Mouse (Mus musculus) mature B cell (primary cell): ENCODE data around the gene Mtx1.

Experiments used
- in situ Hi-C: fragments of 300-500 bp; cut with MboI; formaldehyde crosslinking; loops from 2 replicates; pipeline ENCODE4 v1.14.3; 2019

The Mtx1 gene

DNA sequence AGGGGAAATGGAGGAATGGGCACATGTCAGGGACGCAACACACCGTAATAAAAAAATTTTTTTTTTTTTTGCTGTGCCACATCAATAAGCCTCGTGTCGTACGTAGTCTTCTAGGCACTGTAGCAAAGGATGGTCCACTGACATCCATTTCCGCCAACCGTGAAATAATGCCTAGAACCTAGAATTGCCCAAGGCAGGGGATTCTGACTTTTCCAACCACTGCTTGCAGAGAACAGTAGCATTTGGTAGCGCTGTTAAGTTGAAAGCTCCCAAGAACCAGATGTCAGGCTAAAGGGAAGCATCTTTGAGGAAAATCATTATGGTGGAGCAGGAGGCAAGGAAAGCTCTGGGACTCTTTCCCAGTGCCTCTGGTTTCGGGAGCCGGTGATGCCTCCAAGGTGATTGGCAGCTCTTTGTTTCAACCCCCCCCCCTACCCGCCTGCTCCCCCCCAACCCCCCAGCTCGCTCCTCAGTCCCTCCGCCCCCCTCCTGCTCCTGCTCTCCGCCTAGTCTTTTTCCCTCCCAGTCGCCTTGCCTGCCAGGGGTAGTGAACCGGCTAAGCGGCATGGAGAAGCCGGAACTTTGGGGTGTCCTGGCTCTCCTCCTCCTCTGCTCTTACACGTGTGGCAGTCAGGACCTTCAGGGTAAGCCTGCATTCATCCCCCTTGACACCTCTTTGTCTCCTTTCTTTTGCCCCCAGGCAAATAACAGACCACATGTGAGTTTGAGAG, 12.0 kb downstream of the Mtx1 start, which contains the start of gene Thbs3:
TSS of gene Thbs3 (plus strand) at position 500 of the 731 bp plus-strand sequence.
- in situ Hi-C loops = no loop called here

DNA sequence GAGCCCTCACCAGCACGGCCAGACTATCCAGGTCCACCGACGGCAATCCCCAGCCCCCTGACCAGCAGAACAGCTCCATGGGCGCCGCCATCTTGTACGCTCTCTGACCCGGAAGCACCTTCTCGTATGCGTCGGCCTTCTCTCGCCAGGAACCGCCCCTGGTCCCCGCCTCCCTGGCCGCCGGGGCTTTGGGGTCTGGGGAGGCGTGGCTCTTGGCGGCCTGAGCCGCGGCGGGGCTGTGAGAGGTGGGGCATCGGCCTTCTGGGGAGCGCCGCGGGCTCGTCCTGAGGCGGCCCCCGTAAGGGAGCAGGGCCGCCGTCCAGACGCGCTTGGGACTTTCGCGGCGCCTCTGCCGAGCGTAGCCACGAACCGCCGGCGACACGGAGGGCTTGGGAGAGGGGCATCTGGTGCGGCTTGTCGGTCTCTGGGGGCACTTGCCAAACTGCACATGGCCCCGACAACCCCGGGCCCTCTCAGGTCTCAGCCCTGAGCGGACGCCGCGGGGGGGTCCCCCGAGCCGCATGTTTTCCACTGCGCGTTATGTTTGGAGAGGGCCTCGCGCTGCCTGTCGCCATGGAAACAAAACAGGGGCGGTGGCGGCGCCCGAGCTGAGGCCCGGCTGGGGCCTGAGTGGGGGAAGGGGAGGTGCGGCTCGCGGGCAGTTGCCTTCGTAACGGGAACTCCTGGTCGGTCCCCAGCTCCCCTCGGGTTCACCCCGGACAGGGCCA, 12.9 kb downstream of the Mtx1 start:
- in situ Hi-C loops = no loop called here

DNA sequence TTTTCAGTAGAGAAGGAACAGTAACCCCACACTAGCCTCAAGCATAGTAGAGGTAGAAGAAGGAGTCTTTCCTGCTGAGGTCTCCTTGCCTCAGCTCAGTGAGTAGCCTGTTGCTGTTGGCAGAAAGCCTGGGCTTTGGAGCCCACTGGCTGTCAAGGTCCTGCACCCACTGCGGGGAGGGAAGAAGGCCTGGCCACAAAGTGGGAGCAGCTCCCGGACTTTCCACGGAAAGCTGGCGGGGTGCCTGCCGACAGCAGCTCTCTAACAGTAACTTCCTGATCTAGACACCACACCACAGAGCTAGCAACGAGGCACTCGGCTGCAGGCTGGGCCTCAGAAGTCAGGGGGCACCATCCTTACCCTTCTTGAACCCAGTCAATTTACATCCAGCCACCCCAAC, 16.2 kb downstream of the Mtx1 start:
- in situ Hi-C loops = no loop called here

DNA sequence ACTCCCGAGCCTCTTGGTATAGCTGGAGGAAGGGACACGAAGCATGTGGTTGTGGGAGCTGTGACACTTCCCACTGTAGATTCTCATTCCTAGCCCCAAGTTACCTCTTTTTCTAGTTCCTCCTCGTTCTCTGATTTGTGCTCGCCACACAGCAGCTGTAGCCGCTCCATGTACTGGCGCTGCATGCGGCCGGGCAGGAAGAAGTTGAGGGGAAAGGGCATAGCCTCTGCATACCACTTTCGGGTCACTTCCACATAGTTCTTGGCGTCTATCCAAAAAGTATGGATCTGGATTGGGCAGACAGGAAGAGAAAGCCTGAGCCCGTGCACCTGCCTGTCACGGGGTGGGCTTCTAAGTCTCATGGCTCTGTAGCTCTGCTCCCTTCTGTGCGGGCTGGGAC, 16.7 kb downstream of the Mtx1 start:
- in situ Hi-C loops = no loop called here

DNA sequence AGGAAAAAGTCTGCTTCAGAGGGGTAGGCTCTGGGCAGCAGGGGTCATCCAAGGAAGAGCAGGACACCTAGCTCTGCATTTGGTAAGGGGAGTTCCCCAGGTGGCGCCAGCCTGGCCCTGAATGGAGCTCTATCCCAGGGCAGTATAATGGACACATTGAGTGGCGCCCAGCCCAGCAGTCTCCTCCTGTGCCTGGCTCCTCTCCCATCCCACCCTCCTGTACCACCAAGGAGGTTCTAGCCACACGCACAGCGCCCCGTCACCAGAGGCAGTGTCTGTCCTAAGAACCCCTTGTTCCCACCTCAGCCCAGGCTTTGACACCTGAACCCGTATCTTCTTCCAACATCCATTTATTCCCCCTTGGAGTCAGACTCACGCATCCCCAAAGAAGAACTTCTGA, 17.2 kb downstream of the Mtx1 start:
- in situ Hi-C loops = no loop called here

DNA sequence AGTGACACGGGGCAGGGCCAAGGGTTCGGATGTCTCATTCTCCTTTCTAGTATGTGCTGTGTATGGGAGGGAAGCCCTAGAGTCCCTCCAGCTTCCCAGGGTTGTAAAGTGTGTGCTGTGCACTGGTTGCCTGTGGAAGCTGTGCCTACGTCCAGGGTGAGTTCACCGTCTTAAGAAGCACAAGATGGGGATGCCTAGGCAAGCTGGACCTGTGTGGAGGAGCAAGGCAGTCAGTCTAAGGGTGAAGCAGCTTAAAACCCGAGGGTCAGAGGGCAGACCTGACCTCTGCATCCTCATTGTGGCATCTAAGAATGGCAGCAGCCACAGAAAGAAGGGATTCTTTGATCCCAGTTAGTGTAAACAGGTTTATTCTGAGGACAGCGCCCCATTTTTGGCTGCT, 18.2 kb downstream of the Mtx1 start:
- in situ Hi-C loops = no loop called here

DNA sequence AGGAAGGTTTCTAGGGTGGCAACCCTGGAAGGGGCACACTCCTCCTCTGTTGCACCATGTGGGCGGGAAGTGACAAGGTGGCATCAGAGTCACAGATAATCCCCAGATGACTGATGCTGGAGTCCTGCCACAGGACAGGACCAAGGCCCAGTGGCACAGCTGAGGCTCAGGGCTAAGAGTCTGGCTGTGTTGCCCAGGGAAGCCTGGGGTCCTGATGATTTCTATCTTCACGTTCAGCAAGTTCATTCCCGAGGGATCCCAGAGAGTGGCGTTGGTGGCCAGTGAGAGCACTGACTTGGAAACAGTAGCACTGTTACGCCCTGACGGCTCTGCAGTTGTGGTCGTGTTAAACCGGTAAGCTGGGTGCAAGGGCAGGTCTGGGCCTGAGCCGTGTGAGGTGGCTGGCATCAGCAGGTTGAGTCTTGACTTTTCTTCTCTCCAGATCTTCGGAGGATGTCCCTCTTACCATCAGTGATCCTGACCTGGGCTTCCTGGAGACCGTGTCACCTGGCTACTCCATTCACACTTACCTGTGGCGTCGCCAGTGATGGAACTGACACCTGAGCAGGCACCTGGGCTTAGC, 18.7 kb downstream of the Mtx1 start:
- in situ Hi-C loops = no loop called here

DNA sequence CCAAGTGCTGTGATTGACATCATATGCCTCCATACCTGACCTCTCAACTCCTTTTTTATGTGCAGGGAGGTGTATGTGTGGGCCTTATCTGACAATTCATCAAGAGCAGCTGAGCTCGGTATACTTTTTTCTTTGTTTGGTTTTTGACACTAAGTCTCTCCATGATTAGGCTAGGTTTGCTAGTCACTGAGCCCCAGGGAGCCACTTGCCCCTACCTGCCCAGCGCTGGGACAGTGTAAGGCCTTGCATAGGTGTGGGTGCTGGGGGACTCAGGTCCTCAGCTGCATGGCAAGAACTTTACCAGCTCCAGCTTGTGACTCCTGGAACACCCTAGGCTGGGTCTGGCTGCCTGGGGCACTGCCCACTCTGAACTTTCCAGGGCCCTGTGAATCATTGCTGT, 20.2 kb downstream of the Mtx1 start:
- in situ Hi-C loops = no loop called here

DNA sequence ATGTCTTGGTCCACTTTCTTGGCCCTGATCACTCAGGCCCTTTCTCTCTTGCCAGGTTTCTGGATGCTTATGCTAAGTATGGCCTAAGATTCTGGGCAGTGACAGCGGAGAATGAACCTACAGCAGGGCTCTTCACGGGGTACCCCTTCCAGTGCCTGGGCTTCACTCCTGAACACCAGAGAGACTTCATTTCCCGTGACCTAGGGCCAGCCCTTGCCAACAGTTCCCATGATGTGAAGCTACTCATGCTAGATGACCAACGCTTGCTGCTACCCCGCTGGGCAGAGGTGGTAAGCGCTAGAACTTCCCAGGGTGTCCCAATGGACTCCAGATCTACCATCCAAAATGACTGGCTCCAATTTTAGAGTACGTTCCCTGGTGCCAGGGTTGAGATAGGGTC, 20.8 kb downstream of the Mtx1 start:
- in situ Hi-C loops = no loop called here

DNA sequence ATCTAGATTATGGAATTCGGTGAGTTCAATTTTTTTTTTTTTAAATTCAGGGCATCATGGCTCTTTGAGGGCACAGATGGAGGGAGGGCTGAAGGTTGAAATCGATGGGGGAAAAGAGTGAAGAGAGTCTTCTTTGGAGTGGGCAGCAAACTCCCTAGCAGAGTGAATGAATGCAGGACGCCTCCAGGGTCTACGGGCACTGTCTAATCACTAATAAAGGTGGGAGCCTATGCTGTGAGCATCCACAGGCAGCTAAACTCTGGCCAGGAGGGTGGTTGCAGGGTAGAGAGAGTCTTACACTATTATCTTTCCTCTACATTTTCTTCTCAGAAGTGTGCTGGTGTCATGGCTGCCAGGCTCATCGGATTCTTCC, 23.8 kb downstream of the Mtx1 start:
- in situ Hi-C loops = no loop called here

DNA sequence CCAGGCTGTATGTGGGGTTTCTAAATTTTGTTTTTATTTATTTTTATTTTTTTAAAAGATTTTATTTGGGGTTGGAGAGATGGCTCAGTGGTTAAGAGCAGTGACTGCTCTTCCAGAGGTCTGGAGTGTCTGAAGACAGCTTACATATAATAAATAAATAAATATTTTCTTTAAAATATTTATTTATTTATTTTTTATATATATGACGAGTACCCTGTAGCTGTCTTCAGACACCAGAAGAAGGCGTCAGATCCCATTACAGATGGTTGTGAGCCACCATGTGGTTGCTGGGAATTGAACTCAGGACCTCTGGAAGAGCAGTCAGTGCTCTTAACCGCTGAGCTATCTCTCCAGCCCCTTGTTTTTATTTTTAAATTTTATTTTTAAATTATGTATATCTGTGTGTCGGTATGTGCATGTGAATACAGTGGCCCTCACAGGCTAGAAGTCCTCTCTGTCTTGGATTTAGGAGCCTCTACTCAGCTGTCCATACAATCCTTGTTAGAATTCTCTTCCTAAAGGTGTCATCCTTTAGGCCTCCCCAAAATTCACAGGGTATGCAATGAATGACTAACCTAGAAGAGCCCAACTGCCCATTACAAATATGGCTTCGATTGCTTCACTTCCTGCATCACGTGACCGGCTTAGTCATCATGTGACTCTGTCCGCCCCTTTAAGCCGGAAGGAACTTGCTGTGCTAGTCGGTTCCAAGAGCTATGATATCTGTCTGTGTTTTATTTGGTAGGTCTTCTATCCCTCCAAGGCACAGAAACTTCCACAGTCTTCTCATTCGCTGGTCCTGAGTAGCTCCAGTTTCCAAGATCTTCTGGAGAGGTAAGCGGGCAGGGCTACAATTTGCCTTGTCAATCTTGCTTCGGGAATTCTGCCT, 24.4 kb downstream of the Mtx1 start, which contains the start of gene Gba:
TSS of gene Gba (plus strand) at position 676 of the 889 bp plus-strand sequence.
- in situ Hi-C loops = no loop called here

DNA sequence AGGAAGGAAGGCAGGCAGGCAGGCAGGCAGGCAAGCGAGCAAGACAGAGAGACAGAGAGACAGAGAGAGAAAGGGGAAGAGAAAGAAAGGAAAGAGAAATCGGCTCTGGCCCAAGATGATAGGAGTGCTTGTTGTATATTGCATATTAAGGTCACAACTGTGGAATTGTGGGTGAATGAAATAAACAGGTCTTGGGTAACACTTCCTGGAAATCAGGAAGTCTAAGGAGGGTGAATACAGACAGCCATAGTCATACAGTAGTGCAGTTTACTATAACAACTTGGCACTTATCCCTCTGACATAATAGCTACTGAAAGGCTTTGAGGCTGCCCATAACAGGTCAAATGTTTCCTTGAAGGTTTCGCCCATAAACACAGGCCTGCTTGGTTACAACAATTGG, 27.0 kb downstream of the Mtx1 start:
- in situ Hi-C loops = no loop called here

DNA sequence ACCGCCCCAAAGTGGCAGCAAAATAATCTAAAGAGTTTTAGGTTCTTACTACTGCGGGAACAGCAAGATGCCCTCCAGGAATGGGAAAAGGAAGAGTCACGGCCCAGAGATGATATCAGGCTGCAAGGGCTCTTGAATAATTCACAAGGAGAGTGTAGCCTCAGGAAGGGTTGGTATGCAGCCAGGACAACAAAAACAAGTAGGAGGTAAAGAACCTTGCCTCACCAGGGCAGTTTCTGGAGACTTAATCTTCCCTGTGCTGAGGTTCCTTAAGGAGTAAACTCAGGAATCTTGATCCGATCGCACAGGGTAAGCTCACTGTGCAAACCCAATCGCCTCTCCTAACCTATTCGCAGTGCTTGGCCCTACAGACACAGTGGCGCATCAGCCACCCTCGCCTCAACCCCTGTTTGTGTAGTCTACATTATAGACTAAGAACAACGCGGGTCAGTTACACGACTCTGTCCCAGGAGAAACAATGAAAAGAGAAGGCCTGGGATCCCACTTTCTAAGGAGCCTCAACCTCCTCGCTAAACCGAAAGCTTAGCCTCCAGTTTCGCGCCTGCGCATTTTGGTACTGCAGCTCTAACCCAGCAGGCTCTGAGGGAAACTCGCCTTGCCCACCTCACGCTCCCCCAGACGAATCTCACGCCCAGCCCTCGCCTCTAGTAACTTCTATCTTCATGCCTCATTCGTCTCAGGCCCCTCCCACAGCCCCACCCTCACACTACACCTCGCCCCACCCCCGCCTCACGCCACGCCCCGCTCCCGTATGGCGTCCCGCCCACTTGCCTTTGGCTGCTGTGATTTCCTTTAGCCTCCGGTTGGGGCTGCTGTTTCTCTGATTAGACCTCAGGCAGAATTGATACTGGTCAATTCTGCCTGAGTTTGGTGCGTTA, 30.7 kb downstream of the Mtx1 start:
- in situ Hi-C loops = no loop called here

DNA sequence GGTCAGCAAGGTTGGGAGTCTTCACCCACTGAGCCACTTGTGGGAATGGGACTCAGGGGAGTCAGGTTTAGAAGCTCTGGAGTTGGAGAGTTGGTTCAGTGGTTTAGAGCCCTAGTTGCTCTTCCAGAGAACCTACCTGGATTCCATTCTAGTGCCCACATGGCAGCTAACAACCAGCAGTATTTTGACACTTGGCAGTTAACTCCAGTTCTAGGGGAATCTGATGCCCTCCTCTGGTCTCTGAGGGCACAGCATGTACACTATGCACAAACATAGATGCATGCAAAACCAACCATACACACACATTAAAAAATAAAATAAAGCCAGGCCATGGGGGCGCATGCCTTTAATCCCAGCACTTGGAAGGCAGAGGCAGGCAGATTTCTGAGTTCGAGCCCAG, 33.0 kb downstream of the Mtx1 start:
- in situ Hi-C loops = no loop called here

DNA sequence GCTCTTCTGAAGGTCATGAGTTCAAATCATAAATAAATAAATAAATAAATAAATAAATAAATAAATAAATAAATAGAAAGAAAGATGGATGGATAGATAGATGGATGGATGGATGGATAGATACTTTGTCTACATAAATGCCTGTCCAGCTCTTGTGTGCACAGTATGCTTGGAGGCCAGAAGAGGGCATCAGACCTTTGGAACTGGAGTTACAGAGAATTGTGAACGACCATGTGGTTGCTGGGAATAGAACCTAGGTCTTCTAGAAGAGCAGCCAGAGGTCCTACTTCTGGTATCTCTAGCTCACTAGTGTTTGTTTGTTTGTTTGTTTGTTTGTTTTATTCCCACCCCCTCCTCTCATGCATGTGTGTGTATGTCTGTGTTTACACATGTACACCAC, 33.5 kb downstream of the Mtx1 start:
- in situ Hi-C loops = no loop called here

DNA sequence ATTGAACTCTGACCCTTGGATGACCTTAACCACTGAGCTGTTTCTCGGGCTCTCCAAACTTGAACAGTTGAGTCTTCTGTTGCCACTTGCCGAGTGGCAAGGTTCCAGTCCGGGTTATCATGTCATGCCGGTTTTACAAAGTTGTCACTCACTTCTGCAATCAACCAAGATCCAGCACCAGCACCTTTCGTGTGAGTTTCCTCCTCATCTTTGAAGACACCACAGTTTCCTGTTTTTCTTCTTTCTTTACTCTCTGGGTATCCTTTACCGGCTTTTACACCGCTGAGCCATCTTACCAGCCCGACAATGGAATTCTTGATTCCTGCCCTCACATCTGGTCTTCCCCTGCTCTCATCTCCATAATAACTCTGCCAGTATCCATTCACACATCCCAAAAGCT, 36.5 kb downstream of the Mtx1 start:
- in situ Hi-C loops = no loop called here

DNA sequence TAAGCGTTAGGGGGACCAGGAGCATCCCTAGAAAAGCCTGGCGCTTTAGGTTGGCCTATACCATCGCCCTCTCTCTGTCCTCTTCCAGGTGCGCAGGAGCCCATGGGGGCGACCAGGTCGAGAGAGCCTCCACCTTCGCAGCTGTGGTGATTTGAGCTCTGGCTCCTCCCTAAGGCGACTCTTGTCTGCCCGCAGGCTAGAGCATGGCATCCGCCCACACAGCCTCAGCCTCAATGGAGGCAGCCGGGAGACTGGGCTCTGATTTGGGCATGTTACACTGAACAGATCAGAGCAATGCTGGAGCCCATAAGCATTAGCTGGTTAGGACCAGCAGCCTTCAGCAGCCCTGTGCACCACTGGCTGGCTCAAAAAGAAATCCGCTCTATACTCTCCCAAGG, 38.4 kb downstream of the Mtx1 start:
- in situ Hi-C loops = no loop called here

DNA sequence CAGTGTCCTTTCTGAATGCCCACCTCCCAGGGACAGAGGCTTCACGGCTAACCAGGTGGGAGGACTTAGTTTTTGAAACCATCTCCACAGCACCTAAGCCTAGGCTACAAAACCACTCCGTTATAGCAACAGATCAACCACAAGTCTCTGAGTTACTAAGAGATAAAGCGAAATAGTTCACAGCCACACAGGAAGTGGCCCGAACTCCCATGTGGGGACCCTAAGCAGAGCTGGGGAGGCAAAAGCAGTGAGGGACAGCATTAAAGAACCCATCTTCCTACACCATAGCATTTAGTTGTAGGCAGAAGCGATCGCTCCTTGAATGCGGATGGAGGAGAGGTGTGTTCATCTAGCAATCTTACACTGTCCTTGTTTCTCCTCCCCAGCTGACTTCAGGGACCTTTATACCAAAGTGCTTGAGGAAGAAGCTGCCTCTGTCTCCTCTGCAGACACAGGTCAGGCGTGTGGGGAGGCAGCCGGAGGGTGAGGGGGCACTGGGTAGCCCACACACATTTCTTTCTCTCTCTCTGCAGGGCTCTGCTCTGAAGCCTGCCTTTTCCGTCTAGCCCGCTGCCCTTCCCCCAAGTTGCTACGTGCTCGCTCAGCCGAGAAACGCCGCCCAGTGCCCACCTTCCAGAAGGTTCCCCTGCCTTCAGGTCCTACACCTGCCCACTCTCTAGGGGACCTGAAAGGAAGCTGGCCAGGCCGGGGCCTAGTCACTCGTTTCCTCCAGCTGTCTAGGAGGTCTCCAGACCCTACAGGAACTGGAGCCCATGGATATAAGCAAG, 39.0 kb downstream of the Mtx1 start:
- in situ Hi-C loops = no loop called here

DNA sequence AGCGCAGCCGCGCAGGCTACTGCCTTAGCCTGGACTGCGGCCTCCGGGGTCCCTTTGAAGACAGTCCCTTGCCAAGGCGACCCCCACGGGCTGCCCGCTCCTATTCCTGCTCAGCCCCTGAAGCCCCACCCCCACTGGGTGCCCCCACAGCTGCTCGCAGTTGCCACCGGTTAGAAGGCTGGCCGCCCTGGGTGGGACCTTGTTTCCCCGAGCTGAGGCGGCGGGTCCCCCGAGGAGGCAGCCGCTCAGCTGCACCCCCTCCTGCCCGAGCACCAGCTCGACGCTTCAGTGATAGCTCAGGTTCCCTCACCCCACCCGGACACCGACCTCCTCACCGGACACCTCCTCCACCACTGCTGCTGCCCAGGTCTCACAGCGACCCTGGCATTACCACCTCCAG, 39.7 kb downstream of the Mtx1 start:
- in situ Hi-C loops = no loop called here

DNA sequence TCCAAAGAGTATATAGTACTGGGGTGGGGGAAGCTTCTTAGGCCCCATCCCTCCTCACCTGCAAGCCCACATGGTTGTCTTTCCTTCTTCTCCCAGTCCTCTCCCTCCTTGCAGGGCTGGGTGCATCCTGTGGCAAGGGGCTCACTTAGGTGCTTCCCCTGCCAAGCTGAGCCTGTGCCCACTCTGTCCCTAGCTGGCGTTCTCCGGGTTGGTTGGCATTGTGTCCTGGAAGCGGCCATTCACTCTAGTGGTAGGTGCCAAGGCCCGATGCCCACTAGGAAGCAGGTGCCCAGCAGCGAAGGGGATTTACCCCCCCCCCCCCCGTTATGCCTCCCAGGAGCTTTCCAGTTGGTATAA, 43.0 kb downstream of the Mtx1 start:
- in situ Hi-C loops = no loop called here
